Mouse (Mus musculus) hindbrain, embryonic 15.5 days (tissue): Measurements from ENCODE around the gene Ino80. TPM values are rescaled to one million over a fixed set of nuclear protein-coding genes. Genes with fewer than 3 reads are reported as not detected.
A peak's percentile ranks its signal among the peaks of the same experiment; 100 is the strongest.
"Not testable (repeated sequence)": the region's sequence is repeated elsewhere in the genome, so short reads cannot be mapped to it uniquely, and the experiment has no call there.

Source experiments
- ATAC-seq: fragments of 200-750 bp; cut with Nextera tagmentation; 2 replicates; pipeline ENCODE4 v1.8.0; 2017; ENCODE audit warnings: low read depth, moderate number of reproducible peaks, moderate TSS enrichment; ENCODE audit not compliant: low FRiP score
- H3K27ac ChIP-seq: fragments of 300-500 bp; sonication (generic); replicated peaks from 2 replicates; pipeline ENCODE4 v1.5.1; 2015; ENCODE audit warnings: mild to moderate bottlenecking, inconsistent platforms
- H3K27me3 ChIP-seq: fragments of 300-500 bp; sonication (generic); 2 replicates; pipeline ENCODE4 v1.6.1; 2015; ENCODE audit warnings: control low read depth, inconsistent platforms
- H3K36me3 ChIP-seq: fragments of 300-500 bp; sonication (generic); 2 replicates; pipeline ENCODE4 v1.6.1; 2015; ENCODE audit warnings: control low read depth, inconsistent platforms
- H3K4me1 ChIP-seq: fragments of 300-500 bp; sonication (generic); replicated peaks from 2 replicates; pipeline ENCODE4 v1.6.1; 2015; ENCODE audit warnings: control low read depth, inconsistent platforms
- H3K4me2 ChIP-seq: fragments of 300-500 bp; sonication (generic); 2 replicates; pipeline ENCODE4 v1.6.1; 2015; ENCODE audit warnings: moderate library complexity, mild to moderate bottlenecking, inconsistent platforms
- H3K4me3 ChIP-seq: fragments of 300-500 bp; sonication (generic); 2 replicates; pipeline ENCODE4 v1.5.1; 2015; ENCODE audit warnings: mild to moderate bottlenecking, inconsistent platforms
- H3K9ac ChIP-seq: fragments of 300-500 bp; sonication (generic); 2 replicates; pipeline ENCODE4 v1.6.1; 2015; ENCODE audit warnings: inconsistent platforms
- H3K9me3 ChIP-seq: fragments of 300-500 bp; sonication (generic); 2 replicates; pipeline ENCODE4 v1.6.1; 2016; ENCODE audit warnings: control low read depth, inconsistent platforms
- WGBS: fragments of 180-500 bp; shearing (Covaris S2); methylation state at CpG from one replicate; pipeline ENCODE4 v1.1.7; 2015; 5-methylcytosine and 5-hydroxymethylcytosine counted together
- polyA plus RNA-seq: library from polyadenylated mRNA; unstranded; fragments of >200 nt; fragmentation: Nextera tagmentation; extraction: Ambion mirVana; gene quantifications from 2 replicates; pipeline ENCODE4 v1.2.1, GENCODE M21; 2015

The Ino80 gene
- polyA plus RNA-seq: 2.9 and 3.4 TPM in 2 replicates

DNA sequence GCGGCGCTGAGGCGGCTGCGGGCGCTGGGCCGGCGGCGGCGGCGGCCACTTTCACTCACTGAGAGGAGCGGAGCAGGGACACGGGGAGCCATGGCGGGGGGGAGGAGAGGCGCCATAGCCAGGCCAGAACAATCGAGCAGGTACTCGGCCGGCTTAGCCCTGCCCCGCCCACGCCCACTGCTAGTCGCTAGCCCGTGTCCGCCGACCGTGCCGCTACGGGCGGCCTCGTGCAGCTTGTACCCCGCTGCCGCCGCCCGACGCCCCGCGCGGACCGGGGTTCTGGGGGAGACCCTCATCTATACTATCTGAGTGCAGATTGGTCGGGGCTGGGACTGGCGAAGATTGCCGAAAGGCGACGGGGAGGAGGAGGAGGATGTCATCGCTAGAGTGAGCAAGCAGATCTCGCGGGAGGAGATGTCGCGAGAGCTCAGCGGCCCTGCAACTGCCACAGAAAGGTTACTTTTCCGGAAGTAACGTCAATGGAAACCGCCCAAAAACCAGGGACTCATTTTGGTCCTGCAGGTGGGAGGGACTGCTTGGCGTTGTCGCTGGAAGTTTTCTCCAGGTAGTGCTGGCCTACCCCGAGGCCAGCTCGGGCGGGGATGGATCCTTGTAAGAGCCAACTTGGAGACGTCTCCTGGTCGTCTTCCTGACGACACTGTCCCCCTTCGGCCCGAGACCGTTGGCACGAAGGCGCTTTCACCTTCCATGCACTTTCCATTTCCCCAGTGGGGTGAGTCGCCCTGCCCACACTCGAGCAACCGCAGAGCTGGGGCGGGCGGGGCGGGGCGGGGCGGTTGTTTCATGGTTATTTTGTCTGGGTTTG, at the start of gene Ino80:
Gene Ino80, minus strand, starts transcription at position 117 of the 826 bp plus-strand sequence.
- ATAC-seq: peak; percentile 97
- under 1% methylated on average over 57 of the region's 72 CpGs for WGBS
- Histone ChIP-seq H3K4me2 (peak within 1 kb of the TSS; percentile 69), H3K27ac (peak within 1 kb of the TSS; percentile 100), H3K27me3 (no peaks in the 10 kb centered on the region), H3K9ac (peak within 1 kb of the TSS; percentile 98), H3K36me3 (no peaks in the 10 kb centered on the region), H3K4me3 (peak within 1 kb of the TSS; percentile 96), H3K4me1 (peaks cover 35% of the 10 kb centered on the region), H3K9me3 (no peaks in the 10 kb centered on the region)

DNA sequence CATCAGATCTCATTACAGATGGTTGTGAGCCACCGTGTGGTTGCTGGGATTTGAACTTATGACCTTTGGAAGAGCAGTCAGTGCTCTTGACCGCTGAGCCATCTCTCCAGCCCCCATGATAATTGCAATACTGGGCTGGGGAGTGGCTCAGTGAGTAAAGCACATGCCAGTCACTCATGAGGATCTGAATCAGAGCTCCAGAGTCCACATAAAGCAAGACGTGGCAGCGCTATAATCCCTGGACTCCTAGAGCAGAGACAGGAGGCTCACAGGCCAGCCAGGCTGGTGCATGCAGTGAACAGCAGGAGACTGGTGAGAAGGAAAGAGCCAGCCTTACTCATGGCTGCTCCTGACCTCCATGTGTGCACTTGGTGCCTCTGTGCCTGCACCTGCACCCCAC, 47.9 kb upstream of the Ino80 start:
- Histone ChIP-seq H3K9me3 (no peaks in the 10 kb centered on the region), H3K9ac (no peak overlapping the region)
- no peak for ATAC-seq

DNA sequence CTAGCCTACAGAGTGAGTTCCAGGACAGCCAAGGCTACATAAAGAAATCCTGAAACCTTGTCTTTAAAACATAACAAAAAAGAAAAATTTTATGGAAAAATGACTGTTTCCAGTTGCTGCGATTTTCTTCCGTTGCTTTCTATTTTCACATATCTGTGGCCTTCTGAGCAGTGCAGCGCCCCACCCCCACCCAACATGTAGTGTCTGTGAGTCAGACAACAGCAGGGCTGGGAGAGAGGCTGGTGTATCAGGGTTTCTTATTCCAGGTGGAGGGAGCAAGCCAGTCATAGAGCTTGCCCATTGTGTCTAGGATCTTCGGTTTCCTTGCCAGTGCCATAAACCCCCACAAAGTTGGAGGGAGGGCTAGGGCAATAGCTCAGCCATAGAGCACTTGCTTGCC, 46.3 kb upstream of the Ino80 start:
- Histone ChIP-seq H3K27me3 (no peaks in the 10 kb centered on the region), H3K4me3 (no peak overlapping the region), H3K9ac (no peak overlapping the region), H3K4me1 (no peaks in the 10 kb centered on the region), H3K36me3 (no peaks in the 10 kb centered on the region), H3K27ac (no peak overlapping the region), H3K4me2 (no peak overlapping the region), H3K9me3 (no peaks in the 10 kb centered on the region)
- 88% methylated on average over 4 of the region's 4 CpGs for WGBS
- ATAC-seq: no peak

More for the DNA sequence above, 47.9 kb upstream of the Ino80 start:
- Histone ChIP-seq H3K4me2 (no peak overlapping the region), H3K36me3 (no peaks in the 10 kb centered on the region), H3K4me1 (no peaks in the 10 kb centered on the region), H3K4me3 (no peak overlapping the region), H3K27ac (no peak overlapping the region), H3K27me3 (no peaks in the 10 kb centered on the region)
- WGBS: 56% methylated on average over 4 of the region's 4 CpGs

DNA sequence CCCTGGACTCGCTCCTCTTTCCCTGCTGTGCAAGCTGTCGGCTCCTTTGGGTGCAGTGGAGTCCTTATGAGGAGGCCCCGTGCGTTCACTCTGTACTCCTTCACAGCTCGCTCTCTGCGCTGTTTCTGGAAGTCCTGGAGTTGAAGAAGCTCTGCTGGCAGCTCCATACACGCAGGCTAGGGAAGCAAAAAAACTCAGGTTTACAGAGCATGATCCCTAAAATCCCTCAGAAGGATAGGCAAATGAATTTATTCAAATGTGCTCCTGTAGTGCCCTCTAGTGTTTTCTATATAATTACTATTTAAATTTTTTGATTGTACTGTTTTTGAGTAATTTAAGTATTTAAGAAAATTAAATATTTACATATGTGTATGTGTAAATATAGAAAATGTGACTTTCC, 43.1 kb upstream of the Ino80 start:
- Histone ChIP-seq H3K4me2 (no peak overlapping the region), H3K4me3 (no peak overlapping the region), H3K4me1 (no peaks in the 10 kb centered on the region), H3K9ac (no peak overlapping the region), H3K27me3 (no peaks in the 10 kb centered on the region), H3K9me3 (no peaks in the 10 kb centered on the region), H3K27ac (no peak overlapping the region), H3K36me3 (no peaks in the 10 kb centered on the region)
- no peak for ATAC-seq
- 76% methylated on average over 7 of the region's 7 CpGs for WGBS

DNA sequence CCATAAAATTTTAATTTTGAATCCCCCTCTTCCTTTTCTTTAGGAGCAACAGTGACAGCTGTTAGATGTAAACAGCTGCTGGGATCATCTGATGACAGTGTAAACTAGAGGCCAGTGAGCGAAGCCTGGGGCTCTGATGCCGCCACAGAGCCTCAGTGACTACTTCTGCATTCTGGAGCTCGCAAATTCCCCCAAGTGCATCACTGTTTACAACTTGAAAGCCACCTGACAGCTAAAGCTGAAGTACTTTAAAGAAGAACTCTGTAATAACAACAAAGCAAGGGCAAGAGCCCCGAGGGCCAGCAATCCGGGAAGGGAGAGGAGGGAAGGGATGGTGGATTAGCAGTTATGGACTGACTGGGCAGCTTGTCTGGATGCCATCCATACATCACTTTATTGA, 39.3 kb upstream of the Ino80 start:
- ATAC-seq: no peak
- Histone ChIP-seq H3K4me2 (no peak overlapping the region), H3K4me1 (no peaks in the 10 kb centered on the region), H3K9me3 (no peaks in the 10 kb centered on the region), H3K27me3 (no peaks in the 10 kb centered on the region), H3K9ac (no peak overlapping the region), H3K4me3 (no peak overlapping the region), H3K36me3 (no peaks in the 10 kb centered on the region), H3K27ac (no peak overlapping the region)
- 68% methylated on average over 5 of the region's 5 CpGs for WGBS

DNA sequence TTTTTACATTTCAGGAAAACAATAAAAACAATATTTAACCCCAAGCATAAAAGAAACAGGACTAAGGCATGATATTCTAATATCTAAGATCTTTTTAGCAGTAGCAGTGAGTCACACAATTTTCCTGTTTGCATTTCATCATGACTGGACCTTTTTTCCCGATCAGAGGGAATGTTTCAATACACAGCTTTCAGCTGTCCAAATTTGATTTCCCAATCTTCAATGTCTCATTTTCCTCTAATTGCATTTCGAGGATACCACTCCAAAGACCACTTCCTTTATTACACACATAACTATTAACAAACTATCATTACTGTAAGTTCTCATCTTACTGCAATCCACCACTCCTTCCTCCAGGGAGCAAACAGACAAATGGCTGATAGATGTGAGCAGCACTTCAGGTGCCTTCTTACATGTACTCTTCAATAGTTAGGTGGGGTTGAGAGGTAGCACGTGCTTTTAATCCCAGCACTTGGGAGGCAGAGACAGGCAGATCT, 36.6 kb upstream of the Ino80 start:
- H3K4me1 ChIP-seq: no peaks in the 10 kb centered on the region
- no peak overlapping the region for H3K27ac ChIP-seq
- no peak overlapping the region for H3K4me3 ChIP-seq
- H3K9ac ChIP-seq: no peak overlapping the region
- no peak overlapping the region for H3K4me2 ChIP-seq
- WGBS: 86% methylated on average over 3 of the region's 3 CpGs
- ATAC-seq: no peak
- H3K9me3 ChIP-seq: no peaks in the 10 kb centered on the region
- no peaks in the 10 kb centered on the region for H3K27me3 ChIP-seq
- no peaks in the 10 kb centered on the region for H3K36me3 ChIP-seq

DNA sequence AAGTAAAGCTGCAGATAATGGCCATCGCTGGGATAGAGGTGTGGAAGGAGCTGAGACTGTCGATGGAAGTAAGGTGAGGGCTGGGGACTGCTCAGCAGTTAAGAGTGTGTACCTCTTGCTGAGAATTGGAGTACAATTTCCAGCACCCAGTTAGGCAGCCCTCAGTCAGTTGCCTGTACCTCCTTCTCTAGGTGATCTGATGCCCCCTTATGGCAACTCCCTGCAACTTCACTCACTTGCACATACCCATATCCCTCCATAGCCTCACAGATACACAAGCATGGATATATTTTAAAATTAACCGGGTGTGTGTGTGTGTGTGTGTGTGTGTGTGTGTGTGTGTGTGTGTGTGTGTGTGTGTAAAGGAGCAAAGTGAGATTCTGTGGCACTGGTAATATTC, 34.8 kb upstream of the Ino80 start:
- Histone ChIP-seq H3K9me3 (no peaks in the 10 kb centered on the region), H3K9ac (no peak overlapping the region), H3K27me3 (no peaks in the 10 kb centered on the region), H3K4me3 (no peak overlapping the region), H3K36me3 (no peaks in the 10 kb centered on the region), H3K27ac (no peak overlapping the region), H3K4me1 (no peaks in the 10 kb centered on the region), H3K4me2 (no peak overlapping the region)
- no peak for ATAC-seq
- WGBS: 86% methylated on average over 3 of the region's 3 CpGs

DNA sequence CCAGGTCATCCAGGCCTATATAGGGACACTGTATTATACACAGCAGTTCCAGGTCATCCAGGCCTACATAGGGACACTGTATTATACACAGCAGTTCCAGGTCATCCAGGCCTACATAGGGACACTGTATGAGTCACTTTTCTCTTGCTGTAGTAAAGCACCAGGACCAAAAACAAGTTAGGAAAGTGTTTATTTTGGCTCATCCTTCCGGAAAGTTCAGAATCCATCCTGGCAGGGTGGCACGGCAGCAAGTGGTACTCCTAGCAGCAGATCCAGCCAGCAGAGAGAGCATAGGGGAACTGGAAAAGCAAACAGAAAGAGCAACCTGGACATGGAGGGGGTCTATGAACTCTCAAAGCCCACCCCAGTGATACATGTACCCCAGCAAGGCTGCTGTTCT, 33.4 kb upstream of the Ino80 start:
- Histone ChIP-seq H3K4me1 (no peaks in the 10 kb centered on the region), H3K4me3 (no peak overlapping the region), H3K9me3 (no peaks in the 10 kb centered on the region), H3K36me3 (no peaks in the 10 kb centered on the region), H3K9ac (no peak overlapping the region), H3K27me3 (no peaks in the 10 kb centered on the region), H3K4me2 (no peak overlapping the region), H3K27ac (no peak overlapping the region)
- 80% methylated on average over 2 of the region's 2 CpGs for WGBS
- ATAC-seq: no peak

DNA sequence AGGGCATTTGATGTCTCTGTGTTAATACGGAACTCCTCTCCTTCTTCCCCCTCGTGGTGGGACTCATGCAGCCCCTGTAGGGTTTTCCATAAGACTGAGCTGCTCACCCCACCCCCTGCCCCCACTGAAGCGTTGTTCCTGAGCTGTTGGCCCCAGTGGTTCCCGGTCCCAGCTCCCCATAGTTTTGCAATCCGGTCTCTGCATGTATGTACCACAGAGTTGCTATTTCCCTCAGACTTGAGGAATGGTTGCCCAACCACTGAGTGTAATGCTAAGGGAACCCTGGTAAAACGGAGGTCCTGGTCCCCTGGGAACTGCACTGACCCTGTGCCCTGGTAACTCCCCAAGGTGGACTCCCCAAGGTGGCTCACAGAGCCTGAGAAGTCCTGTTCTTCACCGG, 31.0 kb upstream of the Ino80 start:
- not testable (repeated sequence) for H3K4me2 ChIP-seq, H3K4me1 ChIP-seq, H3K9ac ChIP-seq, H3K9me3 ChIP-seq, H3K36me3 ChIP-seq, H3K4me3 ChIP-seq, ATAC-seq, H3K27me3 ChIP-seq, H3K27ac ChIP-seq
- 71% methylated on average over 7 of the region's 7 CpGs for WGBS

DNA sequence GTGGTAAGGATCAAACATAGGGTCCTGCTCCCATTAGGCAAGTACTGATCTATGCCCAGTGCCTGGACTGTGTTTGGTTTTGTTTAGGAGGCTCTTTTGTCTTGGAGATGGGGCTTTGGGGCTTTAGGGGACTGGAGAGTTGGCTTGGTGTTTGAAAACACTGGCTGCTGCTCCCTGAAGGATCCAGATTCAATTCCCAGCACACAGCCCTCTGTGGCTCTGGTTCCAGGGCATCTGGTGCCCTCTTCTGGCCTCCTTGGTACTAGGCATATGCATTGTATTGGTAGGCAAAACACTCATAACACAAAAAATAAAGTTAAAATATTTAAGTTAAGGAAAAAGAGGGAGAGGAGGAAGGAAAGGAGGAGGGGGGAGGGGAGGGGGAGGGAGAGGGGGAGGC, 29.6 kb upstream of the Ino80 start:
- no peak overlapping the region for H3K4me2 ChIP-seq
- H3K4me3 ChIP-seq: no peak overlapping the region
- ATAC-seq: no peak
- H3K9me3 ChIP-seq: no peaks in the 10 kb centered on the region
- H3K4me1 ChIP-seq: no peaks in the 10 kb centered on the region
- no peaks in the 10 kb centered on the region for H3K27me3 ChIP-seq
- no peaks in the 10 kb centered on the region for H3K36me3 ChIP-seq
- no peak overlapping the region for H3K9ac ChIP-seq
- no peak overlapping the region for H3K27ac ChIP-seq

DNA sequence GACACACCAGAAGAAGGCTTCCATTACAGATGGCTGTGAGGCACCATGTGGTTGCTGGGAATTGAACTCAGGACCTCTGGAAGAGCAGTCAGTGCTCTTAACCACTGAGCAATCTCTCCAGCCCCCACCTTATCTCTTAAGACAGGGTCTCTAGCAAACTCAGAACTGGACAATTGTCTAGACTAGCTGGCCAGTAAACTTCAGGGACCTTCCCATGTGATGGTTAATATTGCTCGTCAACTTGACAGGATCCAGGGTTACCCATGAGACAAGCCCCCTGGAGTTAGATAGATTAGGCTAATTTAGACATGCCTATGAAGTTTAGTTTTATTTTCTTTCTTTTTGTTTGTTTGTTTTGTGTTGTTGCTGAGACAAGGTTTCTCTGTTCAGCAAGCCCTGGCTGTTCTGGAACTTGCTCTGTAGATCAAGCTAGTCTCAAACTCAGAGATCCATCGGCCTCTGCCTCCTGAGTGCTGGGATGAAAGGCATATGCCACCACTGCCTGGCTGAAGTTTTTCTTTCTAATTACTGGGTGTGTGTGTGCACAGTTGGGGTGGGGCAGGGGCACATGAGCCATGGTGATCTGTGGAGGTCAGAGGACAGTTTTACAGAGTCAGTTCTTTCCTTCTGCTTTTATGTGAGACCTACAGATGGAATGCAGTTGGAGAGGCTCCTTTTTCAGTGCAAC, 23.6 kb upstream of the Ino80 start:
- no peaks in the 10 kb centered on the region for H3K27me3 ChIP-seq
- H3K4me1 ChIP-seq: no peaks in the 10 kb centered on the region
- H3K9ac ChIP-seq: no peak overlapping the region
- no peaks in the 10 kb centered on the region for H3K9me3 ChIP-seq
- H3K4me2 ChIP-seq: no peak overlapping the region
- H3K27ac ChIP-seq: no peak overlapping the region
- 92% methylated on average over 2 of the region's 2 CpGs for WGBS
- no peak overlapping the region for H3K4me3 ChIP-seq
- no peak for ATAC-seq
- no peaks in the 10 kb centered on the region for H3K36me3 ChIP-seq

DNA sequence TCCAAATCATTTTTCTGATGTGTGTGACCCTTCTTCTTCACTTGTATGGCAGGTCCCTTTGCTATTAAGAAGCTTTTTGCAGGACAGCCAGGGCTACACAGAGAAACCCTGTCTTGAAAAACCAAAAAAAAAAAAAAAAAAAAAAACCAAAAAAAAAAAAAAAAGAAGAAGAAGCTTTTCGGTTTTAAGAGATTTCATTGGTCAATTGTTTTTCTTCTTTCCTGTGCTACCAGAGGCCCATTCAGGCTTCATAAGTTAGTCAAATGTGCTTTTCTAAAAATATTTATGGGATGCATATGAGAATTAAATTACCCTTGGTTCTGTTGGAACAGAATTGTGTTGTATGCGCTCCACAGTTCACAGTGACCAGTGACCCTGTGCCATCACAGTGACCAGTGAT, 21.4 kb upstream of the Ino80 start:
- H3K27me3 ChIP-seq: no peaks in the 10 kb centered on the region
- no peak overlapping the region for H3K27ac ChIP-seq
- H3K4me3 ChIP-seq: no peak overlapping the region
- ATAC-seq: no peak
- H3K9me3 ChIP-seq: no peaks in the 10 kb centered on the region
- no peaks in the 10 kb centered on the region for H3K4me1 ChIP-seq
- no peak overlapping the region for H3K9ac ChIP-seq
- H3K4me2 ChIP-seq: no peak overlapping the region
- WGBS: 87% methylated on average over 2 of the region's 2 CpGs
- H3K36me3 ChIP-seq: no peaks in the 10 kb centered on the region
